Mouse (Mus musculus): ENCODE measurements around the gene Olfr976.
"Not testable (repeated sequence)": the region's sequence is repeated elsewhere in the genome, so short reads cannot be mapped to it uniquely, and the experiment has no call there.

Gene Olfr976

GRCm38 (mm10) chr9:39961033-39961432, at the start of gene Olfr976:
Olfr976 (minus strand) TSS chr9:39961133.
- DNase-seq: not testable (repeated sequence)

- DNase-seq: no peak
Observed at GRCm38 (mm10) chr9:40009482-40009881, 48.5 kb upstream of the Olfr976 start, which contains the start of gene Olfr980. Olfr980 (minus strand) TSS chr9:40009582.

- no peak for DNase-seq
Observed at GRCm38 (mm10) chr9:40003365-40003764, 42.4 kb upstream of the Olfr976 start, which contains the start of gene Olfr979. Olfr979 (minus strand) TSS chr9:40003465.

GRCm38 (mm10) chr9:39991813-39992212, 30.9 kb upstream of the Olfr976 start, which contains the start of gene Olfr978:
Olfr978 (plus strand) TSS chr9:39992113.
- no peak for DNase-seq

GRCm38 (mm10) chr9:39976581-39977145, 15.7 kb upstream of the Olfr976 start:
- not testable (repeated sequence) for DNase-seq

GRCm38 (mm10) chr9:39951946-39952345, 9.0 kb downstream of the Olfr976 start, which contains the start of gene Olfr975:
Olfr975 (minus strand) TSS chr9:39952046.
- DNase-seq: no peak

- DNase-seq: no peak
Observed at GRCm38 (mm10) chr9:39937201-39937600, 23.7 kb downstream of the Olfr976 start, which contains the start of gene Olfr974. Olfr974 (plus strand) TSS chr9:39937501.

GRCm38 (mm10) chr9:39928837-39929236, 32.1 kb downstream of the Olfr976 start:
- DNase-seq: not testable (repeated sequence)

GRCm38 (mm10) chr9:39927975-39928836, 32.7 kb downstream of the Olfr976 start:
- not testable (repeated sequence) for DNase-seq

- DNase-seq: no peak
Observed at GRCm38 (mm10) chr9:39909939-39910338, 51.0 kb downstream of the Olfr976 start.

- DNase-seq: no peak
Observed at GRCm38 (mm10) chr9:39907036-39907435, 53.9 kb downstream of the Olfr976 start, which contains the start of gene Olfr229. Olfr229 (plus strand) TSS chr9:39907336.

- no peak for DNase-seq
Observed at GRCm38 (mm10) chr9:39905106-39905505, 55.8 kb downstream of the Olfr976 start.

Measured in kidney, adult 11 months (tissue).